8 mouse cellular contexts compared by ENCODE assay signal in genomic region chr4:135920304-135921241, GRCm38 (mm10). TPM values are rescaled to one million over a fixed set of nuclear protein-coding genes. Genes with fewer than 3 reads are reported as not detected.
DNase-seq lines count a peak whose midpoint lies in the region; ATAC-seq and TF ChIP-seq lines count a peak whose summit lies in the region.

Fuca1 (plus strand) TSS chr4:135920735.

- peak within 1 kb of the TSS; percentile 82 for H3K9ac ChIP-seq in heart, embryonic 12.5 days
- H3K9ac ChIP-seq in kidney, postnatal 0 days (ENCODE audit: low read depth, low read length) = peak within 1 kb of the TSS; percentile 64
- H3K9ac ChIP-seq in liver, embryonic 11.5 days (ENCODE audit: low read depth, low read length) = peak within 1 kb of the TSS; percentile 74
- H3K9ac ChIP-seq in stomach, embryonic 14.5 days (replicated peaks; ENCODE audit: low read depth, low read length) = peak within 1 kb of the TSS; percentile 79

- H3K27ac ChIP-seq in heart, embryonic 12.5 days (ENCODE audit: poor library complexity, severe bottlenecking) = peak within 1 kb of the TSS; percentile 70
- peak within 1 kb of the TSS; percentile 81 for H3K27ac ChIP-seq in kidney, postnatal 0 days
- peak within 1 kb of the TSS; percentile 57; the same call in 1 of the 2 replicates for H3K27ac ChIP-seq in liver, embryonic 11.5 days (ENCODE audit: low read depth, low read length)
- peak within 1 kb of the TSS; percentile 72 for H3K27ac ChIP-seq in stomach, embryonic 14.5 days (ENCODE audit: low read length)

- H3K27me3 ChIP-seq in heart, embryonic 12.5 days (replicated peaks) = no peaks in the 10 kb centered on the region
- H3K27me3 ChIP-seq in kidney, postnatal 0 days (ENCODE audit: insufficient read depth, low read length) = no peaks in the 10 kb centered on the region
- no peaks in the 10 kb centered on the region for H3K27me3 ChIP-seq in liver, embryonic 11.5 days (replicated peaks; ENCODE audit: control insufficient read depth, insufficient read depth, low read length)
- no peaks in the 10 kb centered on the region for H3K27me3 ChIP-seq in stomach, embryonic 14.5 days (ENCODE audit: control insufficient read depth, insufficient read depth, low read length)

- H3K9me3 ChIP-seq in heart, embryonic 12.5 days (replicated peaks) = no peaks in the 10 kb centered on the region
- no peaks in the 10 kb centered on the region for H3K9me3 ChIP-seq in kidney, postnatal 0 days (replicated peaks; ENCODE audit: low read length)
- no peaks in the 10 kb centered on the region for H3K9me3 ChIP-seq in liver, embryonic 11.5 days (ENCODE audit: control insufficient read depth, low read length)
- no peaks in the 10 kb centered on the region for H3K9me3 ChIP-seq in stomach, embryonic 14.5 days (ENCODE audit: control insufficient read depth, low read depth, low read length)

- peak; percentile 95 for ATAC-seq in erythroid progenitor cell, adult 5-6 weeks (replicated peaks; ENCODE audit: low FRiP score, poor library complexity, severe bottlenecking)
- ATAC-seq in heart, embryonic 12.5 days (ENCODE audit: insufficient number of reproducible peaks, low FRiP score) = peak; percentile 92
- ATAC-seq in kidney, postnatal 0 days (replicated peaks; ENCODE audit: low FRiP score, low read depth) = peak; percentile 94
- peak; percentile 88 for ATAC-seq in liver, embryonic 11.5 days (replicated peaks; ENCODE audit: low FRiP score)
- ATAC-seq in stomach, embryonic 14.5 days (ENCODE audit: insufficient number of reproducible peaks, insufficient read depth, low FRiP score, low read depth) = peak; percentile 91

- H3K36me3 ChIP-seq in heart, embryonic 12.5 days = 0 out of 2 replicates have a peak, but pooled peaks cover 10% of the 10 kb centered on the region
- H3K36me3 ChIP-seq in kidney, postnatal 0 days (ENCODE audit: insufficient read depth, low read length) = 0 out of 2 replicates have a peak, but pooled peaks cover 10% of the 10 kb centered on the region
- peaks cover 3% of the 10 kb centered on the region; the same call in 1 of the 2 replicates for H3K36me3 ChIP-seq in liver, embryonic 11.5 days (ENCODE audit: control insufficient read depth, insufficient read depth, low read length)
- H3K36me3 ChIP-seq in stomach, embryonic 14.5 days (ENCODE audit: control insufficient read depth, insufficient read depth, low read length) = peaks cover 7% of the 10 kb centered on the region

- H3K4me3 ChIP-seq in heart, embryonic 12.5 days = peak within 1 kb of the TSS; percentile 77
- H3K4me3 ChIP-seq in kidney, postnatal 0 days (replicated peaks; ENCODE audit: low read depth, low read length) = peak within 1 kb of the TSS; percentile 77
- H3K4me3 ChIP-seq in liver, embryonic 11.5 days (ENCODE audit: low read depth, low read length) = peak within 1 kb of the TSS; percentile 83
- H3K4me3 ChIP-seq in stomach, embryonic 14.5 days (ENCODE audit: low read depth, low read length) = peak within 1 kb of the TSS; percentile 81

- peak; percentile 83 for TF ChIP-seq CTCF in kidney, postnatal 0 days (IDR thresholded peaks at IDR 0.05; ENCODE audit: low read depth)

- WGBS in heart, embryonic 12.5 days = 2% methylated on average over 60 of the region's 60 CpGs
- 2% methylated on average over 60 of the region's 60 CpGs for WGBS in kidney, postnatal 0 days
- WGBS in liver, embryonic 11.5 days = 2% methylated on average over 60 of the region's 60 CpGs
- WGBS in stomach, embryonic 14.5 days = 2% methylated on average over 60 of the region's 60 CpGs

- peak within 1 kb of the TSS; percentile 77 for H3K4me2 ChIP-seq in heart, embryonic 12.5 days
- H3K4me2 ChIP-seq in kidney, postnatal 0 days (ENCODE audit: low read length) = peak within 1 kb of the TSS; percentile 89
- H3K4me2 ChIP-seq in liver, embryonic 11.5 days = peak within 1 kb of the TSS; percentile 98
- H3K4me2 ChIP-seq in stomach, embryonic 14.5 days (replicated peaks; ENCODE audit: low read depth, low read length) = peak within 1 kb of the TSS; percentile 90

- peak; percentile 96 for DNase-seq in CD4-positive helper T cell, adult 2 months (ENCODE audit: low read depth, low spot score)
- DNase-seq in brain, embryonic 18.5 days (ENCODE audit: low read depth, low spot score) = peak; percentile 92
- DNase-seq in kidney, postnatal 0 days (ENCODE audit: low spot score) = peak; percentile 99
- peak; percentile 95 for DNase-seq in liver, embryonic 11.5 days (ENCODE audit: low spot score)
- peak; percentile 98 for DNase-seq in naive thymus-derived CD4-positive, alpha-beta T cell, adult 2 months (ENCODE audit: low read depth)

- peaks cover 14% of the 10 kb centered on the region for H3K4me1 ChIP-seq in heart, embryonic 12.5 days (replicated peaks)
- no peaks in the 10 kb centered on the region; the same call in 1 of the 2 replicates for H3K4me1 ChIP-seq in kidney, postnatal 0 days (replicated peaks; ENCODE audit: insufficient read depth, low read length)
- peaks cover 10% of the 10 kb centered on the region for H3K4me1 ChIP-seq in liver, embryonic 11.5 days (replicated peaks; ENCODE audit: control insufficient read depth, insufficient read depth, low read length)
- H3K4me1 ChIP-seq in stomach, embryonic 14.5 days (ENCODE audit: control insufficient read depth, insufficient read depth, low read length) = no peaks in the 10 kb centered on the region; the same call in 1 of the 2 replicates

RNA-seq across cellular contexts. Expression of gene Fuca1, which starts in this region (rescaled TPM):
- 23.1 and 45.3 TPM in 2 replicates for total RNA-seq in erythroid progenitor cell, adult 5-6 weeks (2015; ENCODE audit: low replicate concordance)
- total RNA-seq in erythroid progenitor cell, adult 5-6 weeks (2017; ENCODE audit: low replicate concordance) = 38.9 and 50.2 TPM in 2 replicates
- 36.4 and 41.7 TPM in 2 replicates for polyA plus RNA-seq in heart, embryonic 12.5 days (2016; fragmentation: Nextera tagmentation; extraction: Ambion mirVana)
- 98.7 and 99.4 TPM in 2 replicates for polyA plus RNA-seq in kidney, postnatal 0 days (2015; fragmentation: Nextera tagmentation; extraction: Ambion mirVana)
- polyA plus RNA-seq in liver, embryonic 11.5 days (2014; fragmentation: Nextera tagmentation; extraction: Ambion mirVana) = 39.6 and 47.7 TPM in 2 replicates
- 87.7 and 93.3 TPM in 2 replicates for polyA plus RNA-seq in stomach, embryonic 14.5 days (2014; fragmentation: Nextera tagmentation; extraction: Ambion mirVana)

Comparison
In these comparisons a context has a peak if more than half of its experiments do, and no peak if none do; other contexts are left out.
1. Peak in every context shown above with its lines: DNase-seq, ATAC-seq, H3K4me3 ChIP-seq and H3K27ac ChIP-seq.